Mouse (Mus musculus) neural tube, embryonic 10.5 days (tissue): ENCODE data around the gene Gm20683.
"Not testable (repeated sequence)": the region's sequence is repeated elsewhere in the genome, so short reads cannot be mapped to it uniquely, and the experiment has no call there.

Experiments used
- DNase-seq: peaks from one replicate; pipeline ENCODE4 v3.0.0-alpha.2; 2017; ENCODE audit warnings: low spot score; ENCODE audit errors: extremely low spot score

The Gm20683 gene

GRCm38 (mm10) chr17:25874148-25874720 lies 32.7 kb upstream of the Gm20683 start:
- peak; percentile 23 for DNase-seq

- no peak for DNase-seq
Measured at GRCm38 (mm10) chr17:25873405-25874147, 32.0 kb upstream of the Gm20683 start.

GRCm38 (mm10) chr17:25872676-25873075 lies 31.1 kb upstream of the Gm20683 start:
- no peak for DNase-seq

- DNase-seq, result not testable (repeated sequence)
Measured at GRCm38 (mm10) chr17:25871566-25871965, 30.0 kb upstream of the Gm20683 start.

GRCm38 (mm10) chr17:25869954-25870353 lies 28.4 kb upstream of the Gm20683 start:
- no peak for DNase-seq

- no peak for DNase-seq
Measured at GRCm38 (mm10) chr17:25869498-25869897, 27.9 kb upstream of the Gm20683 start.

- no peak for DNase-seq
Measured at GRCm38 (mm10) chr17:25868601-25869191, 27.1 kb upstream of the Gm20683 start, which contains the start of gene Mcrip2. TSS of gene Mcrip2 (minus strand) at chr17:25868764.

- DNase-seq, result peak; percentile 82
Measured at GRCm38 (mm10) chr17:25867836-25868600, 26.5 kb upstream of the Gm20683 start.

- DNase-seq, result no peak
Measured at GRCm38 (mm10) chr17:25867509-25867835, 25.9 kb upstream of the Gm20683 start.

GRCm38 (mm10) chr17:25866172-25866571 lies 24.6 kb upstream of the Gm20683 start:
- DNase-seq, result no peak

GRCm38 (mm10) chr17:25865288-25865687 lies 23.7 kb upstream of the Gm20683 start:
- no peak for DNase-seq

- DNase-seq, result no peak
Measured at GRCm38 (mm10) chr17:25864311-25864710, 22.7 kb upstream of the Gm20683 start.

- DNase-seq, result no peak
Measured at GRCm38 (mm10) chr17:25863681-25864080, 22.1 kb upstream of the Gm20683 start.

GRCm38 (mm10) chr17:25861704-25862612 lies 20.4 kb upstream of the Gm20683 start:
- DNase-seq, result no peak

- DNase-seq, result peak; percentile 91
Measured at GRCm38 (mm10) chr17:25860832-25861703, 19.5 kb upstream of the Gm20683 start, which contains the start of gene Wdr90. TSS of gene Wdr90 (minus strand) at chr17:25861501.

- DNase-seq, result no peak
Measured at GRCm38 (mm10) chr17:25860229-25860628, 18.7 kb upstream of the Gm20683 start.

- DNase-seq, result peak; percentile 94
Measured at GRCm38 (mm10) chr17:25844396-25844901, 2.9 kb upstream of the Gm20683 start, which contains the start of gene Rhot2. TSS of gene Rhot2 (minus strand) at chr17:25844851.

- no peak for DNase-seq
Measured at GRCm38 (mm10) chr17:25843636-25844395, 2.3 kb upstream of the Gm20683 start.

- DNase-seq, result no peak
Measured at GRCm38 (mm10) chr17:25843122-25843521, 1.6 kb upstream of the Gm20683 start.
